Mouse (Mus musculus) liver, postnatal 0 days (tissue): Measurements from ENCODE around the gene Ascc2. TPM values are rescaled to one million over a fixed set of nuclear protein-coding genes. Genes with fewer than 3 reads are reported as not detected.

Source experiments
- ATAC-seq: fragments of 200-750 bp; cut with Nextera tagmentation; 2 replicates; pipeline ENCODE4 v1.8.0; 2017; ENCODE audit warnings: mild to moderate bottlenecking, moderate library complexity
- DNase-seq: peaks from one replicate; pipeline ENCODE4 v3.0.0-alpha.2; 2016
- H3K27ac ChIP-seq: fragments of 300-500 bp; sonication (generic); 2 replicates; pipeline ENCODE4 v1.5.1; 2014; ENCODE audit warnings: antibody characterized with exemption, moderate library complexity, mild to moderate bottlenecking, low read depth
- H3K27me3 ChIP-seq: fragments of 300-500 bp; sonication (generic); 2 replicates; pipeline ENCODE4 v1.6.1; 2014; ENCODE audit warnings: low read length, control low read depth, mixed read lengths; ENCODE audit not compliant: insufficient read depth
- H3K36me3 ChIP-seq: fragments of 300-500 bp; sonication (generic); replicated peaks from 2 replicates; pipeline ENCODE4 v1.6.1; 2014; ENCODE audit warnings: mild to moderate bottlenecking, control low read depth, low read length, moderate library complexity, mixed read lengths; ENCODE audit not compliant: insufficient read depth
- H3K4me1 ChIP-seq: fragments of 300-500 bp; sonication (generic); 2 replicates; pipeline ENCODE4 v1.6.1; 2014; ENCODE audit warnings: antibody characterized with exemption, mild to moderate bottlenecking, control low read depth; ENCODE audit not compliant: insufficient read depth
- H3K4me2 ChIP-seq: fragments of 300-500 bp; sonication (generic); 2 replicates; pipeline ENCODE4 v1.6.1; 2014; ENCODE audit warnings: low read depth, mild to moderate bottlenecking, low read length, moderate library complexity, mixed read lengths
- H3K4me3 ChIP-seq: fragments of 300-500 bp; sonication (generic); 2 replicates; pipeline ENCODE4 v1.5.1; 2014; ENCODE audit warnings: low read depth, low read length
- H3K9ac ChIP-seq: fragments of 300-500 bp; sonication (generic); replicated peaks from 2 replicates; pipeline ENCODE4 v1.6.1; 2014; ENCODE audit warnings: mild to moderate bottlenecking, moderate library complexity
- H3K9me3 ChIP-seq: fragments of 300-500 bp; sonication (generic); 2 replicates; pipeline ENCODE4 v1.6.1; 2016; ENCODE audit warnings: mild to moderate bottlenecking, control low read depth, low read length, mixed read lengths
- CTCF ChIP-seq: sonication (generic); IDR thresholded peaks from 2 replicates; pipeline ENCODE4 v1.5.1; 2016; ENCODE audit warnings: antibody characterized with exemption, low read depth
- EP300 ChIP-seq: IDR thresholded peaks from 2 replicates; pipeline ENCODE4 v1.6.1; 2016; ENCODE audit warnings: antibody characterized with exemption, low read depth, mild to moderate bottlenecking
- WGBS: fragments of 180-500 bp; shearing (Covaris S2); extraction: QIAGEN DNeasy Blood & Tissue Kit; methylation state at CpG from one replicate; pipeline ENCODE4 v1.1.7; 2014; ENCODE audit not compliant: insufficient replicate concordance; 5-methylcytosine and 5-hydroxymethylcytosine counted together
- polyA plus RNA-seq: library from polyadenylated mRNA; unstranded; fragments of >200 nt; fragmentation: Nextera tagmentation; extraction: Ambion mirVana; gene quantifications from 2 replicates; pipeline ENCODE4 v1.2.1, GENCODE M21; 2015

Gene Ascc2
- polyA plus RNA-seq, 1 experiment from 2014 or later = 9.7 TPM

DNA sequence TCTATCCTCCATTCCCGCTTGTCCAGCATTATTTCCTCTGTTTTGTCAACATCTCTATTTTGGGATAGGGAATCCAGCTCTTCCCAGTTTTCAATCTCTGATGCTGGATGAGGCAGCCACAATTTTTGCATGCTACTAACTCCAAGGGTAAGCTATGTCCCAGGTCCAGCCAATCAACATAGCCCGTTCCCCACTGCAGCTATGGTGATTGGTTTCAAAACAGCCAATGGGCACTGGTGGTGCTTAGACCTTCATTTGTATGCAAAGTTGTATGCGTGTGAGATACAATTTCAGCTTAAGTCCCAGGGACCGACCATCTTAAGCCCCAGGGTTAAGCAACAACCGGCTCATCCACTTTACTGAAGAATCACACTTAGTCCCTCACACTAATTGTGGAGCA, 14.6 kb upstream of the Ascc2 start:
- TF ChIP-seq CTCF = no peak
- TF ChIP-seq EP300 = no peak
- H3K27ac ChIP-seq = no peak overlapping the region
- H3K36me3 ChIP-seq = no peaks in the 10 kb centered on the region
- no peak overlapping the region for H3K4me3 ChIP-seq
- no peak overlapping the region for H3K4me2 ChIP-seq
- no peaks in the 10 kb centered on the region for H3K9me3 ChIP-seq
- H3K27me3 ChIP-seq = no peaks in the 10 kb centered on the region
- no peaks in the 10 kb centered on the region for H3K4me1 ChIP-seq
- DNase-seq (no peak), ATAC-seq (no peak)
- WGBS = 68% methylated on average over 5 of the region's 5 CpGs
- no peak overlapping the region for H3K9ac ChIP-seq

DNA sequence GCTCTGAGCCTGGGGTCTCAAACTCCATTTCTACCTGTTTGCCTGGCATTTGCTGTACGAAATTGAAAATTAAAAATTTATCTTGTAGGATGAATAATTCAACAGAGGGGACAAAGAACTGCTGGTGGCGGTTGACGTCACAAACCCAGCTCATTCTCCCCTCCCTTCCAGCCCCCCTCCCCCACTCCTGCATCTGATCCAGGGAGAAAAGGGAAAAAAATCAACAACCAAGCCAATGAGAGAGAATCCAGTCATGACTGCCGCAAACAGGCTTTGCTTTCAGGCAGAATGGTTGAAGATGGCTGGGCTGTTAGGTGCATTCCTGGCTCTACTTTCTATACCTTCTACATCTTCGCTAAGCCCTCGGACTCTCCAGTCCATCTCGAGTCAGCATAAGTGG, 11.6 kb upstream of the Ascc2 start:
- TF ChIP-seq CTCF (no peak), EP300 (no peak)
- no peak overlapping the region for H3K4me2 ChIP-seq
- no peak overlapping the region for H3K9ac ChIP-seq
- H3K9me3 ChIP-seq = no peaks in the 10 kb centered on the region
- ATAC-seq (no peak), DNase-seq (no peak)
- no peaks in the 10 kb centered on the region for H3K36me3 ChIP-seq
- H3K27ac ChIP-seq = no peak overlapping the region
- WGBS = 76% methylated on average over 7 of the region's 7 CpGs
- H3K4me1 ChIP-seq = 0 out of 2 replicates have a peak, but pooled peaks cover 3% of the 10 kb centered on the region
- H3K4me3 ChIP-seq = no peak overlapping the region
- H3K27me3 ChIP-seq = no peaks in the 10 kb centered on the region

DNA sequence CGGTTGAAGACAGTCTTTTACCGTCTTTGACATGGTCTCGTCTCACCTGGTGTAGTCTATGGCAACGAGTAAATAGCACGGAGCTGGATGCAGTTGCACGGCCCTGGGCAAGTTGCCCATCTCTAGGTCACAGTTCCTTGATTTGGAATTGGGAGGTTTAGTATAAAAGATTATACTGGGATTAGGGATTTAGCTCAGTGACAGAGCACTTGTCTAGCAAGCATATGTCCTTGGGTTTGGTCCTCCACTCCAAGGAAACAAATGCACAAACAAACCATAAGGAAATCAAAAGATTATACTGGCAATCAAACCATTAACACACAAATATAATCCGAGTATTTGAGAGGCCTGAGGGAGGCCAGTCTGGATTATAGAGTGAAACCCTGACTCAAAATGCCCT, 9.9 kb upstream of the Ascc2 start:
- no peak for DNase-seq
- WGBS = 75% methylated on average over 7 of the region's 7 CpGs
- ATAC-seq = no peak

DNA sequence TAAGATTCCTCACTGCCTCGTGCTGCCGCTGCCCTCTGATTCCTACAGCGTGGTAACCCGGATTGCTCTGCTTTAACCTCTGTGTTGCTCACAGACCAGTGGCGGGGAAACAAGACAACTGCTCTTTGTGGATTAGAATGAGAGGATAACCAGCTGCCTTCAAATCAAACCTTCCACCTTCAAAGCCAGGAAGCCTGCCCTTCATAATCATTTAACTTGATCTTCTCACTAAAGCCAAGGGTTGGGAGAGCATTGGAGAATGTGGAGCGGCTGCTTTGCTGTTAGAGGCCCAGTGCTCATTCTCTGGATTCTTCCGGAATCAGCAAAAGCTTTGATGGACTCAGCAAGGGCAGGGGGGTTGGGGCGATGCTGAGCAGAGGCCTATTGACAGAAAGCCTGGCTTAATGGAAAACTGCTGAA, 7.7 kb upstream of the Ascc2 start:
- no peak overlapping the region for H3K9ac ChIP-seq
- H3K4me1 ChIP-seq = 0 out of 2 replicates have a peak, but pooled peaks cover 3% of the 10 kb centered on the region
- H3K36me3 ChIP-seq = no peaks in the 10 kb centered on the region
- no peaks in the 10 kb centered on the region for H3K27me3 ChIP-seq
- ATAC-seq (no peak), DNase-seq (no peak)
- TF ChIP-seq EP300 (no peak), CTCF (no peak)
- 48% methylated on average over 8 of the region's 8 CpGs for WGBS
- no peaks in the 10 kb centered on the region for H3K9me3 ChIP-seq
- H3K4me2 ChIP-seq = no peak overlapping the region
- 0 out of 2 replicates have a peak overlapping the region, but pooled peaks have one; percentile 22 for H3K27ac ChIP-seq
- H3K4me3 ChIP-seq = no peak overlapping the region

More for the DNA sequence above, 9.9 kb upstream of the Ascc2 start:
- Histone ChIP-seq H3K9me3 (no peaks in the 10 kb centered on the region), H3K4me2 (no peak overlapping the region), H3K27ac (no peak overlapping the region), H3K27me3 (no peaks in the 10 kb centered on the region), H3K4me1 (0 out of 2 replicates have a peak, but pooled peaks cover 3% of the 10 kb centered on the region), H3K9ac (no peak overlapping the region), H3K36me3 (no peaks in the 10 kb centered on the region), H3K4me3 (no peak overlapping the region)
- TF ChIP-seq EP300 (no peak), CTCF (no peak)

DNA sequence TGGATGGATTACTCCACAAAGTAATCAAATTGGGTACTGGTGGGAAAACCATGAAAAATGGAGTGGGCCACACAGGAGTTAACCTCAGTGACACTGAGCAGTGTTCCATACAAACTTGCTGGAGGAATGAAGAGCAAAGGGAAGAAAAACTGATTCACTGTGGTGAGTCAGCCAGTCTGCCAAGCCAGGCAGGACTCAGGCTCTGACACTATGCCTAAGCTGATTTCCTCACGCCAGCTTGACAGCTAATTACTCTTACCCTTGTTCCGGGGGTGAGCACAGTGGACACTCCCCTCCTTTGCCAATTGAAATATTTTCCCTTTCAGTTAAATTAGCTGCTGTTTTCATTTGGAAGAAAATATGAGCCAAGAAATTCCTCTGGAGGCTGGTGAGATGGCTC, 4.1 kb upstream of the Ascc2 start:
- H3K9ac ChIP-seq = no peak overlapping the region
- 70% methylated on average over 2 of the region's 2 CpGs for WGBS
- no peak overlapping the region for H3K4me3 ChIP-seq
- H3K27me3 ChIP-seq = no peaks in the 10 kb centered on the region
- no peak for ATAC-seq
- H3K27ac ChIP-seq = no peak overlapping the region
- TF ChIP-seq EP300 (no peak), CTCF (no peak)
- H3K4me2 ChIP-seq = no peak overlapping the region
- no peaks in the 10 kb centered on the region for H3K36me3 ChIP-seq
- H3K9me3 ChIP-seq = no peaks in the 10 kb centered on the region
- H3K4me1 ChIP-seq = peaks cover 13% of the 10 kb centered on the region; the same call in 1 of the 2 replicates
- DNase-seq = no peak

DNA sequence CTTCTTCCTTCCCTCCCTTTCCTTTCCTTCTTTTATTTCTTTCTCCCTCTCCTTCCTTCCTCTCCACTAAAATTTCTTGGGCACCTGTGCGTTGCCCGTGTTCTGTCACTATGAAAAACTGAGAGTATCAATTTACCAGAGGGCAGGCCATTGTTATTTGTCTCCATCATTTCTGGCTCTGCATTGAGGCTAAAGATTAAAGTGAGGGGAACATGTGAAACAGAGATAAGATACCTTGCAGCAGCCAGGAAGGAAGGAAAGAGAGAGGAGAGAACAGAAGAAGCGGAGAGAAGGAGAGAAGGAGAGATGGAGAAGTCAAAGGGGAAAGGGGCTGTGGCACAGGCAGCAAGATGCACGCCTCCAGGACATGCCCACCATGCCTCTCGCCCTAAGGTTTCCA, 3.2 kb upstream of the Ascc2 start:
- no peak overlapping the region for H3K27ac ChIP-seq
- WGBS = 61% methylated on average over 5 of the region's 5 CpGs
- H3K4me1 ChIP-seq = peaks cover 22% of the 10 kb centered on the region
- no peak for TF ChIP-seq CTCF
- TF ChIP-seq EP300 = no peak
- H3K9ac ChIP-seq = no peak overlapping the region
- H3K4me2 ChIP-seq = no peak overlapping the region
- H3K9me3 ChIP-seq = no peaks in the 10 kb centered on the region
- ATAC-seq = no peak
- H3K36me3 ChIP-seq = no peaks in the 10 kb centered on the region
- H3K27me3 ChIP-seq = no peaks in the 10 kb centered on the region
- H3K4me3 ChIP-seq = no peak overlapping the region
- no peak for DNase-seq

DNA sequence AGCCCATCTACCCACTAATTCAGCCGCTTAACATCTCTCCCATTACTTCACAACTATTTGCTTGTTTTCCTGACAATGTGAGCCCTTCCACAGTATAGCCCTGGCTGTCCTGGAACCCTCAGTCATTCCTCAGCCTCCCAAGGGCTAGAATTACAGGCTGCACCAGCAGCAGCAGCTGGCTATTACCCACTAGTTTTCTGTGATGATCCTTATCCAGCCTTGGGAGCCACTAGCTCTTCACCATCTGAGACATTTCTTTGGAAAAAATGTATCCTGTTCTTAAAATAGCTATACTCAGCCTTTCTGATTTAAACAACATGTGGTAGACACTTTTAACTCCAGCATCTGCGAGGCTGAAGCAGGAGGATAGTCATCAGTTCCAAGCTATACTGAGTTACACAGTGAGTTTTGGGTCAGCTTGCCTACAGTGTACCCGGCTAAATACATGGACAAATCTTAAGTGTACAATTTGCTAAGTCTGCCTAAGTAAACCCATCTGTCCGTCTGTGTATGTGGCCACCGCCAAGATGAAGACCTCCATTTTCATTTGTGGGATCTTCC, 685 bp upstream of the Ascc2 start:
- ATAC-seq (peak; percentile 1; the same call in 1 of the 2 replicates), DNase-seq (no peak)
- Histone ChIP-seq H3K9ac (peak overlapping the region; percentile 79), H3K4me1 (peaks cover 22% of the 10 kb centered on the region), H3K4me2 (peak overlapping the region; percentile 95), H3K4me3 (peak overlapping the region; percentile 80), H3K9me3 (no peaks in the 10 kb centered on the region), H3K27ac (peak overlapping the region; percentile 86; the same call in 1 of the 2 replicates), H3K36me3 (no peaks in the 10 kb centered on the region), H3K27me3 (no peaks in the 10 kb centered on the region)
- WGBS = 49% methylated on average over 5 of the region's 5 CpGs
- TF ChIP-seq EP300 (no peak), CTCF (no peak)
